Comparison of ENCODE assay signal across 11 mouse cellular contexts in genomic region chr15:82292851-82293250, GRCm38 (mm10). TPM values are rescaled to one million over a fixed set of nuclear protein-coding genes. Genes with fewer than 3 reads are reported as not detected.
A peak's percentile ranks its signal among the peaks of the same experiment; 100 is the strongest.
DNase-seq lines count a peak whose midpoint lies in the region; ATAC-seq and TF ChIP-seq lines count a peak whose summit lies in the region.
"Had no signal": no experiment of that assay in that cellular context is flagged by ENCODE, and none has a peak within 500 bp of the region (broad histone marks: within the 10 kb centered on the region; RNA-seq: fewer than 3 reads in every experiment).

No protein-coding gene starts in this region.

- no peak for DNase-seq in heart, adult 2 months
- no peak for DNase-seq in hindbrain, embryonic 10.5 days (ENCODE audit: low spot score)
- DNase-seq in midbrain, embryonic 11.5 days (ENCODE audit: low spot score, missing footprints), result no peak
- DNase-seq in layer of hippocampus, adult 2 months (ENCODE audit: low spot score in 2 of 2), result no peak
- DNase-seq in T-cell, adult 2 months (ENCODE audit: low spot score), result no peak
- no peak for DNase-seq in adipocyte (ENCODE audit: low spot score)

- WGBS in heart, embryonic 15.5 days, result 21% methylated on average over 5 of the region's 5 CpGs
- 27% methylated on average over 5 of the region's 5 CpGs for WGBS in heart, adult 2 months
- WGBS in embryonic facial prominence, embryonic 12.5 days, result 27% methylated on average over 5 of the region's 5 CpGs
- WGBS in hindbrain, embryonic 10.5 days, result 20% methylated on average over 5 of the region's 5 CpGs
- 21% methylated on average over 5 of the region's 5 CpGs for WGBS in midbrain, embryonic 11.5 days

- TF ChIP-seq CTCF in heart, adult 2 months (IDR thresholded peaks at IDR 0.05), result no peak
- no peak for TF ChIP-seq CTCF in layer of hippocampus, adult 2 months (conservative IDR thresholded peaks at IDR 0.05)

- TF ChIP-seq POLR2A in heart, adult 2 months (IDR thresholded peaks at IDR 0.05; ENCODE audit: insufficient read depth, low read depth, low read length), result no peak

- no peaks in the 10 kb centered on the region for H3K79me2 ChIP-seq in heart, adult 2 months (replicated peaks; ENCODE audit: control insufficient read depth, insufficient read depth, low read length)

- H3K4me2 ChIP-seq in heart, embryonic 15.5 days, result peak overlapping the region; percentile 49
- peak overlapping the region; percentile 32; the same call in 1 of the 2 replicates for H3K4me2 ChIP-seq in embryonic facial prominence, embryonic 12.5 days (replicated peaks)
- H3K4me2 ChIP-seq in midbrain, embryonic 11.5 days, result peak overlapping the region; percentile 17; the same call in 1 of the 2 replicates

- peaks cover 14% of the 10 kb centered on the region for H3K4me1 ChIP-seq in heart, embryonic 15.5 days (replicated peaks)
- no peaks in the 10 kb centered on the region for H3K4me1 ChIP-seq in heart, adult 2 months (ENCODE audit: control insufficient read depth, insufficient read depth, low read length)
- peaks cover 13% of the 10 kb centered on the region for H3K4me1 ChIP-seq in embryonic facial prominence, embryonic 12.5 days
- peaks cover 27% of the 10 kb centered on the region for H3K4me1 ChIP-seq in hindbrain, embryonic 10.5 days (replicated peaks)
- peaks cover 22% of the 10 kb centered on the region for H3K4me1 ChIP-seq in midbrain, embryonic 11.5 days (ENCODE audit: control insufficient read depth, insufficient read depth, low read length)

- no peaks in the 10 kb centered on the region for H3K27me3 ChIP-seq in heart, embryonic 15.5 days
- H3K27me3 ChIP-seq in heart, adult 2 months (ENCODE audit: control insufficient read depth, insufficient read depth, low read length), result no peaks in the 10 kb centered on the region
- no peaks in the 10 kb centered on the region for H3K27me3 ChIP-seq in embryonic facial prominence, embryonic 12.5 days
- no peaks in the 10 kb centered on the region for H3K27me3 ChIP-seq in hindbrain, embryonic 10.5 days (ENCODE audit: insufficient read depth, poor library complexity, severe bottlenecking)
- no peaks in the 10 kb centered on the region for H3K27me3 ChIP-seq in midbrain, embryonic 11.5 days (ENCODE audit: control insufficient read depth, insufficient read depth, low read length)

- no peak overlapping the region for H3K27ac ChIP-seq in heart, embryonic 15.5 days
- H3K27ac ChIP-seq in heart, adult 2 months, result no peak overlapping the region
- H3K27ac ChIP-seq in embryonic facial prominence, embryonic 12.5 days, result no peak overlapping the region
- H3K27ac ChIP-seq in hindbrain, embryonic 10.5 days, result peak overlapping the region; percentile 66
- H3K27ac ChIP-seq in midbrain, embryonic 11.5 days (ENCODE audit: low read depth, low read length), result peak overlapping the region; percentile 44; the same call in 1 of the 2 replicates
- H3K27ac ChIP-seq in layer of hippocampus, adult 2 months, result no peak overlapping the region; the same call in 1 of the 2 replicates

- H3K9ac ChIP-seq in heart, embryonic 15.5 days, result no peak overlapping the region
- H3K9ac ChIP-seq in heart, adult 2 months (ENCODE audit: low read depth, low read length), result no peak overlapping the region
- H3K9ac ChIP-seq in embryonic facial prominence, embryonic 12.5 days, result no peak overlapping the region
- H3K9ac ChIP-seq in midbrain, embryonic 11.5 days (ENCODE audit: low read length), result no peak overlapping the region

- no peak for TF ChIP-seq EP300 in heart, adult 2 months (IDR thresholded peaks at IDR 0.05; ENCODE audit: insufficient read depth, low read depth, low read length)

- intact Hi-C loops in heart, adult 2 months (cut with DNase I), result no loop called here

- no peaks in the 10 kb centered on the region for H3K36me3 ChIP-seq in heart, embryonic 15.5 days
- no peaks in the 10 kb centered on the region for H3K36me3 ChIP-seq in heart, adult 2 months (ENCODE audit: control insufficient read depth, insufficient read depth, low read length)
- H3K36me3 ChIP-seq in embryonic facial prominence, embryonic 12.5 days, result peaks cover 35% of the 10 kb centered on the region
- peaks cover 42% of the 10 kb centered on the region for H3K36me3 ChIP-seq in hindbrain, embryonic 10.5 days
- H3K36me3 ChIP-seq in midbrain, embryonic 11.5 days (ENCODE audit: control insufficient read depth, insufficient read depth, low read length), result peaks cover 17% of the 10 kb centered on the region

- H3K4me3 ChIP-seq in heart, embryonic 15.5 days, result no peak overlapping the region
- no peak overlapping the region for H3K4me3 ChIP-seq in heart, adult 2 months
- no peak overlapping the region for H3K4me3 ChIP-seq in embryonic facial prominence, embryonic 12.5 days
- H3K4me3 ChIP-seq in hindbrain, embryonic 10.5 days, result peak overlapping the region; percentile 32
- no peak overlapping the region for H3K4me3 ChIP-seq in midbrain, embryonic 11.5 days (ENCODE audit: low read depth, low read length)
- H3K4me3 ChIP-seq in layer of hippocampus, adult 2 months, result no peak overlapping the region

- peak; percentile 14; the same call in 1 of the 2 replicates for ATAC-seq in heart, embryonic 15.5 days (replicated peaks; ENCODE audit: insufficient number of reproducible peaks, insufficient read depth, low FRiP score, low read depth)
- 0 out of 2 replicates have a peak, but pooled peaks have one; percentile 57 for ATAC-seq in embryonic facial prominence, embryonic 12.5 days (ENCODE audit: insufficient number of reproducible peaks, insufficient read depth, low FRiP score, low TSS enrichment)
- peak; percentile 62 for ATAC-seq in midbrain, embryonic 11.5 days (ENCODE audit: low FRiP score)

- no peaks in the 10 kb centered on the region for H3K9me3 ChIP-seq in heart, embryonic 15.5 days (replicated peaks)
- H3K9me3 ChIP-seq in embryonic facial prominence, embryonic 12.5 days, result no peaks in the 10 kb centered on the region
- H3K9me3 ChIP-seq in hindbrain, embryonic 10.5 days, result no peaks in the 10 kb centered on the region
- no peaks in the 10 kb centered on the region for H3K9me3 ChIP-seq in midbrain, embryonic 11.5 days (ENCODE audit: control insufficient read depth, low read length)
- H3K9me3 ChIP-seq: megakaryocyte, embryonic 14.5 days had no signal

RNA-seq across cellular contexts. Expression of gene Wbp2nl, which starts 5.9 kb away (rescaled TPM):
- 0.13 and 0.23 TPM in 2 replicates for polyA plus RNA-seq in heart, embryonic 15.5 days (2015; fragmentation: Nextera tagmentation; extraction: Ambion mirVana)
- total RNA-seq in heart, adult 2 months (2021), result not detected
- not detected in 2 replicates for polyA plus RNA-seq in heart, adult 2 months (2012; rRNA removed)
- 0.12 TPM in 1 of 2 replicates, not detected in the other for polyA plus RNA-seq in embryonic facial prominence, embryonic 12.5 days (2016; fragmentation: Nextera tagmentation; extraction: Ambion mirVana)
- polyA plus RNA-seq in hindbrain, embryonic 10.5 days (2016; fragmentation: Nextera tagmentation; extraction: Ambion mirVana), result 0.19 TPM in 1 of 2 replicates, not detected in the other
- polyA plus RNA-seq in midbrain, embryonic 11.5 days (2014; fragmentation: Nextera tagmentation; extraction: Ambion mirVana), result 0.11 TPM in 1 of 2 replicates, not detected in the other
- total RNA-seq in layer of hippocampus, adult 2 months (2021), result not detected
- total RNA-seq: gastrocnemius, adult 8-10 months; liver, adult 2 months had no signal
- polyA plus RNA-seq: liver, adult 2 months had no signal

RNA-seq across cellular contexts. Expression of gene Sept3, which starts 18.2 kb away (rescaled TPM):
- 3.4 and 5.2 TPM in 2 replicates for polyA plus RNA-seq in heart, embryonic 15.5 days (2015; fragmentation: Nextera tagmentation; extraction: Ambion mirVana)
- under 1 TPM; 0.39 to 0.44 TPM for total RNA-seq in heart, adult 2 months (2021)
- polyA plus RNA-seq in heart, adult 2 months (2012; rRNA removed), result 0.43 and 0.85 TPM in 2 replicates
- polyA plus RNA-seq in embryonic facial prominence, embryonic 12.5 days (2016; fragmentation: Nextera tagmentation; extraction: Ambion mirVana), result 59.9 and 66.0 TPM in 2 replicates
- polyA plus RNA-seq in hindbrain, embryonic 10.5 days (2016; fragmentation: Nextera tagmentation; extraction: Ambion mirVana), result 72.8 and 111 TPM in 2 replicates
- polyA plus RNA-seq in midbrain, embryonic 11.5 days (2014; fragmentation: Nextera tagmentation; extraction: Ambion mirVana), result 163 and 169 TPM in 2 replicates
- total RNA-seq in layer of hippocampus, adult 2 months (2021), result 100 to 1,000 TPM; 652 to 661 TPM

RNA-seq across cellular contexts. Expression of gene 1500009C09Rik, which starts 40.7 kb away (rescaled TPM):
- polyA plus RNA-seq in heart, embryonic 15.5 days (2015; fragmentation: Nextera tagmentation; extraction: Ambion mirVana), result not detected in 2 replicates
- not detected for total RNA-seq in heart, adult 2 months (2021)
- polyA plus RNA-seq in heart, adult 2 months (2012; rRNA removed), result 0.08 TPM in 1 of 2 replicates, not detected in the other
- 0.29 TPM in 1 of 2 replicates, not detected in the other for polyA plus RNA-seq in embryonic facial prominence, embryonic 12.5 days (2016; fragmentation: Nextera tagmentation; extraction: Ambion mirVana)
- polyA plus RNA-seq in hindbrain, embryonic 10.5 days (2016; fragmentation: Nextera tagmentation; extraction: Ambion mirVana), result 0.17 and 1.5 TPM in 2 replicates
- 1.0 and 1.4 TPM in 2 replicates for polyA plus RNA-seq in midbrain, embryonic 11.5 days (2014; fragmentation: Nextera tagmentation; extraction: Ambion mirVana)
- 100 to 1,000 TPM; 105 to 108 TPM for total RNA-seq in layer of hippocampus, adult 2 months (2021)
- total RNA-seq: gastrocnemius, adult 8-10 months had no signal
- polyA plus RNA-seq: liver, adult 2 months had no signal

RNA-seq across cellular contexts. Expression of gene Naga, which starts 45.9 kb away (rescaled TPM):
- 39.1 and 52.3 TPM in 2 replicates for polyA plus RNA-seq in heart, embryonic 15.5 days (2015; fragmentation: Nextera tagmentation; extraction: Ambion mirVana)
- 10 to 100 TPM; 22.6 to 27.0 TPM for total RNA-seq in heart, adult 2 months (2021)
- 48.3 and 54.3 TPM in 2 replicates for polyA plus RNA-seq in heart, adult 2 months (2012; rRNA removed)
- 36.8 and 38.1 TPM in 2 replicates for polyA plus RNA-seq in embryonic facial prominence, embryonic 12.5 days (2016; fragmentation: Nextera tagmentation; extraction: Ambion mirVana)
- polyA plus RNA-seq in hindbrain, embryonic 10.5 days (2016; fragmentation: Nextera tagmentation; extraction: Ambion mirVana), result 20.9 and 24.9 TPM in 2 replicates
- 20.6 and 21.6 TPM in 2 replicates for polyA plus RNA-seq in midbrain, embryonic 11.5 days (2014; fragmentation: Nextera tagmentation; extraction: Ambion mirVana)
- total RNA-seq in layer of hippocampus, adult 2 months (2021), result 10 to 100 TPM; 37.6 to 40.9 TPM

RNA-seq across cellular contexts. Expression of gene Pheta2, which starts 45.9 kb away (rescaled TPM):
- polyA plus RNA-seq in heart, embryonic 15.5 days (2015; fragmentation: Nextera tagmentation; extraction: Ambion mirVana), result 6.3 and 11.5 TPM in 2 replicates
- total RNA-seq in heart, adult 2 months (2021), result 1 to 10 TPM in 1 of 2 experiments, under 1 TPM in 1; 0.70 to 1.2 TPM
- polyA plus RNA-seq in heart, adult 2 months (2012; rRNA removed), result 0.76 and 1.3 TPM in 2 replicates
- 10.3 and 11.2 TPM in 2 replicates for polyA plus RNA-seq in embryonic facial prominence, embryonic 12.5 days (2016; fragmentation: Nextera tagmentation; extraction: Ambion mirVana)
- polyA plus RNA-seq in hindbrain, embryonic 10.5 days (2016; fragmentation: Nextera tagmentation; extraction: Ambion mirVana), result 4.8 TPM in 2 replicates
- 3.4 and 4.3 TPM in 2 replicates for polyA plus RNA-seq in midbrain, embryonic 11.5 days (2014; fragmentation: Nextera tagmentation; extraction: Ambion mirVana)
- total RNA-seq in layer of hippocampus, adult 2 months (2021), result under 1 TPM; 0.41 to 0.64 TPM

Comparison
In these comparisons a context has a peak if more than half of its experiments do, and no peak if none do; other contexts are left out.
1. H3K27ac ChIP-seq: peak in hindbrain, embryonic 10.5 days (single experiment) and midbrain, embryonic 11.5 days (single experiment); none in heart, embryonic 15.5 days (single experiment), heart, adult 2 months (single experiment), embryonic facial prominence, embryonic 12.5 days (single experiment) and layer of hippocampus, adult 2 months (single experiment).
2. Peak in every context shown above with its lines, with median percentiles within 50 percentile points of each other: ATAC-seq and H3K4me2 ChIP-seq.